Mouse (Mus musculus) forebrain, embryonic 11.5 days (tissue): ENCODE measurements at regions not wholly inside any gene's neighbourhood (a gene's known extent, or its start where the extent isn't known, plus 50 kb on each side); places are given as distances from the start of the nearest gene placed in this dataset.

Source experiments
- ATAC-seq: fragments of 200-750 bp; cut with Nextera tagmentation; replicated peaks from 2 replicates; pipeline ENCODE4 v1.8.0; 2017; ENCODE audit warnings: moderate TSS enrichment; ENCODE audit not compliant: low FRiP score
- DNase-seq: peaks from one replicate; pipeline ENCODE4 v3.0.0-alpha.2; 2017; ENCODE audit warnings: low spot score
- H3K27ac ChIP-seq: fragments of 300-500 bp; sonication (generic); 2 replicates; pipeline ENCODE4 v1.5.1; 2014; ENCODE audit warnings: low read depth, low read length
- H3K27me3 ChIP-seq: fragments of 300-500 bp; sonication (generic); 2 replicates; pipeline ENCODE4 v1.6.1; 2014; ENCODE audit warnings: mild to moderate bottlenecking, low read length, mixed read lengths; ENCODE audit not compliant: control insufficient read depth, insufficient read depth
- H3K36me3 ChIP-seq: fragments of 300-500 bp; sonication (generic); 2 replicates; pipeline ENCODE4 v1.6.1; 2014; ENCODE audit warnings: mild to moderate bottlenecking, low read length, moderate library complexity, mixed read lengths; ENCODE audit not compliant: control insufficient read depth, insufficient read depth
- H3K4me1 ChIP-seq: fragments of 300-500 bp; sonication (generic); replicated peaks from 2 replicates; pipeline ENCODE4 v1.6.1; 2014; ENCODE audit warnings: low read length, mixed read lengths; ENCODE audit not compliant: control insufficient read depth, insufficient read depth
- H3K4me2 ChIP-seq: fragments of 300-500 bp; sonication (generic); 2 replicates; pipeline ENCODE4 v1.6.1; 2014; ENCODE audit warnings: low read depth, mild to moderate bottlenecking, low read length, moderate library complexity, mixed read lengths; ENCODE audit not compliant: severe bottlenecking
- H3K4me3 ChIP-seq: fragments of 300-500 bp; sonication (generic); 2 replicates; pipeline ENCODE4 v1.5.1; 2014; ENCODE audit warnings: low read depth, low read length
- H3K9ac ChIP-seq: fragments of 300-500 bp; sonication (generic); 2 replicates; pipeline ENCODE4 v1.6.1; 2014; ENCODE audit warnings: low read length
- H3K9me3 ChIP-seq: fragments of 300-500 bp; sonication (generic); 2 replicates; pipeline ENCODE4 v1.6.1; 2016; ENCODE audit warnings: low read length, mixed read lengths; ENCODE audit not compliant: control insufficient read depth
- WGBS: fragments of 180-500 bp; shearing (Covaris S2); extraction: QIAGEN DNeasy Blood & Tissue Kit; methylation state at CpG from one replicate; pipeline ENCODE4 v1.1.7; 2014; 5-methylcytosine and 5-hydroxymethylcytosine counted together

DNA sequence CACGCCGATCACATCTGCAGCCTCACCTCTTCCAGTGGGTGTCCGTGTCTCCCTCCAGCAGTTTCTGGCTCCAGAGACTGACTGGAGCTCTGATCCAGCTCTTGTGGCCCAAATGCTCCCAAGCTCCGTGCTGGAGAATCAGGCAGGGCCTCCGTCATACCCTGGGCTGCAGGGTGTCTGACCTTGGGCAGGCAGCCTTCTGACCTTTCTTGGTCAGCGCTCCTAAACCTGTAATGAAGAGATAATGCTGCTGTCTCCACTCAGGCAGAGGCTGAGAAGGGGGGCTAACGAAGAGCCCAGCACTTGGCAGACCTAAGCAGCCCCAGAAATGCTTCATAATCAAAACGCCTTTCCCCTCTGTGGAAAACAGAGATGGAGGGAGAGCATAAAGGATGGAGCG is 89.9 kb upstream of the Mef2a start:
- Histone ChIP-seq H3K4me2 (no peak overlapping the region), H3K4me1 (peaks cover 1% of the 10 kb centered on the region), H3K9ac (no peak overlapping the region), H3K27me3 (peaks cover 2% of the 10 kb centered on the region; the same call in 1 of the 2 replicates), H3K27ac (no peak overlapping the region), H3K4me3 (no peak overlapping the region), H3K9me3 (no peaks in the 10 kb centered on the region), H3K36me3 (no peaks in the 10 kb centered on the region)
- DNase-seq: no peak
- 47% methylated on average over 9 of the region's 9 CpGs for WGBS
- no peak for ATAC-seq

DNA sequence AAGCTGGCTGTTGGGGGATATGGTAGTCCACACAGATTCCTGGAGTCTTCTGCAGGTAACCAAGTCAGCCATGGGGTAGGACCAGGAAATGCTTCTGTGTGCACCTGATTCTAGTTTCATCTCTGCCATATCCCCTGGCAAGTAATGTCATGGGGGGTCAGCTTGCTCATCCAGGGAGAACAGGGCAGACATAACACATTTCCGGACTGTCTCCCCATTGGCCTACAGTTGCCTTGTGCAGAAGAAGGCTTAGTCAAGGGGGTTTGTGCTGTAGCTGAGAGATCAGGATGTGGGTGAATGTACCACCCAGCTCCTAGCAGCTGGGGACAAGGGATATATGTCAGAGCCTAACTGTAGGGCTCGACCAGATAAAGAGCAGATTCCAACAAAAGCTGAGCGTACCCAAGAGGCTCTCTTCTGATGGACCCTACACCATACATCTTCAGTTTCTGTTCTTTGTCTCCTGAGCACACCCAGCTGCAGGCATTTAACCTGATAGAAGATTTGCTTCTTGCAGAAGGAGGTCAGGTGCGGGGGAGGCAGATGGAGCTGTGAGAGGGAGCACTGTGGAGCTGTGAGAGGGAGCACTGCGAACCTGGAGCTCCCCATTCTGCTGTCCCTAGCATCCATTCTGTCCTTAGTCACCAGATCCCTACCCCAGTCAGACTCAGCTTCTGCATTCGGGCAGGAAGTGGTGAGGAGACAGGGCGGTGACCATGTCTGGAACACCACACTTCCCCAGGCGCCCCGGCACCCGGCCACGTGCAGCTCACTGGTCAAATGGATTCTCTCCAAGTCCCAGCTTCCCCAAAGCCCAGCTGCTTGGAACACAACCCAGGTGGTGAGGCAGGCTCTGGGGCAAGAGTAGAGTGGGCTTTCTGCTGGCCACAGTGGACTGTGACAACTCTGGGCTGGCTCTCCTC is 88.9 kb upstream of the Mef2a start:
- 92% methylated on average over 11 of the region's 11 CpGs for WGBS

DNA sequence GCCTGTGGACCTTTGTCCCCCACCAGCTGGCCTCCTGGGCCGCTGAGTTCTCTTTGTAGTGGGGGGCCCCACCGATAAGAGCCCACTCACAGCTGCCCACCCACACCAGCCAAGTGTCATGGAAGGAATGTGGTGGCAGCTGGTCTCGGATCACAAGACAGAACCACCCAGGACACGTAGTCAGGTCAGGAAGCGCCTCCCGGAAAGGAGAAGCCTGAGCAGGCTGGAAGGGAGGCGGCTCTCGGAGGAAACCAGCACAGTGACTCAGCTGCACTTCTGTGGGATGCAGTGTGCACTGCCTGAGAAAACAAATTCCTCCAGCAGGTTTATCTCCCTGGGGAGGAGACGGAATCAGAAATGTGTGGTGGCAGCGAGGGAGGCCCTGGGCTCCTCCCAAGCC is 87.2 kb upstream of the Mef2a start:
- Histone ChIP-seq H3K27ac (no peak overlapping the region), H3K9ac (no peak overlapping the region), H3K36me3 (no peaks in the 10 kb centered on the region), H3K4me3 (no peak overlapping the region), H3K4me1 (peaks cover 1% of the 10 kb centered on the region), H3K4me2 (no peak overlapping the region), H3K27me3 (peaks cover 2% of the 10 kb centered on the region; the same call in 1 of the 2 replicates), H3K9me3 (no peaks in the 10 kb centered on the region)
- ATAC-seq: no peak
- whole genome bisulfite sequencing: 86% methylated on average over 10 of the region's 10 CpGs
- no peak for DNase-seq

More for the DNA sequence above, 88.9 kb upstream of the Mef2a start:
- H3K27ac ChIP-seq: no peak overlapping the region
- peaks cover 1% of the 10 kb centered on the region for H3K4me1 ChIP-seq
- H3K9ac ChIP-seq: no peak overlapping the region
- H3K4me3 ChIP-seq: no peak overlapping the region
- no peaks in the 10 kb centered on the region for H3K36me3 ChIP-seq
- no peak overlapping the region for H3K4me2 ChIP-seq
- ATAC-seq (no peak), DNase-seq (no peak)
- peaks cover 2% of the 10 kb centered on the region; the same call in 1 of the 2 replicates for H3K27me3 ChIP-seq
- H3K9me3 ChIP-seq: no peaks in the 10 kb centered on the region

DNA sequence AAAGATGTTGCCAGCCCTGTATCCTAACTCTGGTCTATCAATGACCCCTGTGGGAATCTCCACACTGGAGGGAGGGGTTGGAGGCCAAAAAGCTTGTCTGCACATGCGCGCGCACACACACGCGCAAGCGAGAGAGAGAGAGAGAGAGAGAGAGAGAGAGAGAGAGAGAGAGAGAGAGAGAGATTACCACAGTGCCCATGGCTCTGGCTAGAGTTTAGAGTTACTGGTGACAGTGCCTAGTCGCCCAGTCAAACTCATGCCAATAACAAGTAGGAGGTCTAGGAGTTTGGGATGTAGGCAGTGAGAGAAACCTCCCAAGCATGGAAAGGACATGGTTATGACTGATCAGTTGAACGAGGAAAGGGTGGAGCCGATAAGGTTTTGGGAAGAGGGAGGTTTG is 86.6 kb upstream of the Mef2a start:
- Histone ChIP-seq H3K9ac (no peak overlapping the region), H3K4me2 (no peak overlapping the region), H3K27me3 (peaks cover 2% of the 10 kb centered on the region; the same call in 1 of the 2 replicates), H3K4me3 (no peak overlapping the region), H3K9me3 (no peaks in the 10 kb centered on the region), H3K27ac (no peak overlapping the region), H3K36me3 (no peaks in the 10 kb centered on the region), H3K4me1 (peaks cover 1% of the 10 kb centered on the region)
- ATAC-seq (no peak), DNase-seq (no peak)
- 94% methylated on average over 9 of the region's 9 CpGs for WGBS

DNA sequence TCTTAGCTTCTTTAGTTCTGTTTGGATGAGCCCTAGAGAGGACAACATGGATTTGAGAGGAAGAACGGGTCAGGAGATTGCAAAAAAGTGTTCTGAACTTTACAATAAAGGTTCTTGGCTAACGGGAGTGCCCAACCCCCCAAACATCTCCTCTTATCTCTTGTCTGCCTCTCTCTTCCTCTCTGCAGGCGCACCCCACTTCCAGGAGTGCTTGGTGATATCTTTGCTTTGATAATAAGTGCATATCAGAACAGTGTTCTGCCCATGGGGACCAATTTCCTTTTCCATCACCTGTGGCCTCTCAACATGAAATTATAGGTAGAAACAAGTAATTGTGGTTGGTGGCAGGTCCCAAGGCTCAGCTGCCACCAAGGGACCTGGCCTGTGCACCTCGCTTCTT is 86.0 kb upstream of the Mef2a start:
- WGBS: 84% methylated on average over 4 of the region's 4 CpGs
- no peak overlapping the region for H3K27ac ChIP-seq
- H3K9me3 ChIP-seq: no peaks in the 10 kb centered on the region
- no peak overlapping the region for H3K4me3 ChIP-seq
- no peak overlapping the region for H3K4me2 ChIP-seq
- H3K36me3 ChIP-seq: no peaks in the 10 kb centered on the region
- ATAC-seq (no peak), DNase-seq (no peak)
- no peak overlapping the region for H3K9ac ChIP-seq
- H3K4me1 ChIP-seq: no peaks in the 10 kb centered on the region; the same call in none of the 2 replicates
- peaks cover 2% of the 10 kb centered on the region; the same call in 1 of the 2 replicates for H3K27me3 ChIP-seq

DNA sequence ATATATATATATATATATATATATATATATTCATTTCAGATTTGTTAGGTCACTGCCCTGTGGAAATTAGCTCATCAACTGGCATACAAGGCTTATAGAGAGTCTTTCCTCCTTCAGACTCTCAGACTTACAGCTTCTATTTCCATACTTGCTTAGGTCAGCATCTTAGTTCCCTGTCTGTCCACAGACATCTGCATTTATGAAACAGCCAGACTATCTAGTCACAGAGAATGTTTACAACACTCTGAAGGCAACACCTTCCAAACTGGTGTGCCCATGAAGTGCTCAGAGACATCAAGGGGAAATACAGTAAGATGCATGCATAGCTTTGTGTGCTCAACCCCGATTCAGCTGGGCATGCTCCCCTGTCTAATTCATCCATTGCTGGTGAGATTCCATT is 85.2 kb upstream of the Mef2a start:
- Histone ChIP-seq H3K27me3 (peaks cover 2% of the 10 kb centered on the region; the same call in 1 of the 2 replicates), H3K36me3 (no peaks in the 10 kb centered on the region), H3K9me3 (no peaks in the 10 kb centered on the region), H3K4me2 (no peak overlapping the region), H3K4me3 (no peak overlapping the region), H3K4me1 (no peaks in the 10 kb centered on the region), H3K27ac (no peak overlapping the region), H3K9ac (no peak overlapping the region)
- ATAC-seq (no peak), DNase-seq (no peak)
- WGBS: 89% methylated on average over 1 of the region's 1 CpGs

DNA sequence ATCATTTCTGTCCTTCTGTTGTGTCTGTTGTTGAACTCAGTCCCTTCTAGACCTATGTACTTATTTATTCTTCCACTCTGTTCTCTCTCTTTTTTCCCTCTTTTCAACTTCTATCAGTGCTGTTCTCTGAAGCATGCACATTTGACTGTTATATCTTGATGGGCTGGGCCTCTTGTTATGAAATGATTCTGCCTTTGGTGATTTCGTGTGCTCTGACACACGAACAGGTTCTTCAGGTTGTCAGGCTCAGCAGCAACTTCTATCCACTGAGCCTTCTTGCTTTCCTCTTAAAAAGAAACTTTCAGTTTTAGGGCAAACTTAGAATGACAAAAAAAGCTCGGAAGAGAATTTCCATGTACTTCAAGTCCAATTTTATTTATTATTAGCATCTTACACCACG is 83.4 kb upstream of the Mef2a start:
- Histone ChIP-seq H3K36me3 (no peaks in the 10 kb centered on the region), H3K9me3 (no peaks in the 10 kb centered on the region), H3K9ac (no peak overlapping the region), H3K27me3 (no peaks in the 10 kb centered on the region), H3K4me3 (no peak overlapping the region), H3K4me1 (no peaks in the 10 kb centered on the region), H3K27ac (no peak overlapping the region), H3K4me2 (no peak overlapping the region)
- WGBS: 82% methylated on average over 4 of the region's 4 CpGs
- ATAC-seq: no peak
- DNase-seq: no peak

DNA sequence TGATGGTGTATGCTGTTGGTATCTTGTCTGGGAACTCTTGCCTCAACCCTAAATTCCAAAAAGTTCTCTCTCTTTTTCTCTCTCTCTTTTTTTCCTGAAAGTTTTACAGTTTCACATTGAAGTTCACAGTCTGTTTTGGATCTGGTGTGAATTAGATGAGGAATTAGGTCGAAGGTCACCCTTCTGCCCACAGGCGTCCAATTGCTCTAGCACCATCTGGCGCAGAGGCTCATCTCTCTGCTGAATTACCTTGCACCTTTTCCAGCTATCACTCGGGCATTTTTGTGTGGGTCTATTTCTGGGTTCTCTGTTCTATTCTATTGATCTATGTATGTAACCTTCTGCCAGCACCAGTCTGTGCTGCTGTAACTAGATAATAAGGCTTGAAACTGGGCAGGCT is 81.8 kb upstream of the Mef2a start:
- WGBS: 72% methylated on average over 4 of the region's 4 CpGs

More for the DNA sequence above, 81.8 kb upstream of the Mef2a start:
- no peaks in the 10 kb centered on the region for H3K36me3 ChIP-seq
- H3K9me3 ChIP-seq: no peaks in the 10 kb centered on the region
- H3K9ac ChIP-seq: no peak overlapping the region
- H3K4me1 ChIP-seq: no peaks in the 10 kb centered on the region
- H3K4me2 ChIP-seq: no peak overlapping the region
- DNase-seq (no peak), ATAC-seq (no peak)
- H3K4me3 ChIP-seq: no peak overlapping the region
- H3K27me3 ChIP-seq: no peaks in the 10 kb centered on the region
- H3K27ac ChIP-seq: no peak overlapping the region
